Comparison of ENCODE assay signal across 8 mouse cellular contexts in the genomic region with DNA sequence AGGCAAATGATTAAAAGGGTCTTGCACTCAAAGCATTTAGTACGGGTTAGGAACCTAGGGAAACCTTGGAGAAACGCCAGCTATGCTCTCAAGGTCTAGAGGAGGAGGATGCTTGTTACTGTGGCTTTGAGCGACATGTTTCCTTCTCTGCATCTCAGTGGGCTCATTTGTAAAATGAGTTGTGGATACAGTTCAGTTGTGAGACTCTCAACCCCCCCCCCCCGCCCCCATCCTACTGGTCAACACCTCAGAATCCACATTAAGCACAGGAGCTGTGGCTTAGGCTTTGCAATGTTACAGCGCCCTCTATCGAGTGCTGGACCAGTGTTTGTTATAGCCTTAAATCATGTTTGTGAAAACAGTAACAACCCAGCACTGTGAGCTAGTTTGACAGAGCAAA. TPM values are rescaled to one million over a fixed set of nuclear protein-coding genes. Genes with fewer than 3 reads are reported as not detected.
DNase-seq lines count a peak whose midpoint lies in the region; ATAC-seq lines count a peak whose summit lies in the region.

No protein-coding gene starts in this region.

- ATAC-seq in inflammation-experienced regulatory T-cells, adult 6 months, result peak; percentile 58
- ATAC-seq in megakaryocyte progenitor cell, adult 5-6 weeks (replicated peaks; ENCODE audit: poor library complexity), result peak; percentile 91

- DNase-seq in heart, adult 18-20 months, result peak; percentile 66 to 83
- no peak for DNase-seq in heart, postnatal 25 days (ENCODE audit: low spot score)
- peak; percentile 79 for DNase-seq in cerebellum, adult 8-10 months
- peak; percentile 54 to 56 for DNase-seq in frontal cortex, postnatal 25 days (ENCODE audit: low spot score in 2 of 2)
- peak; percentile 56 to 77 for DNase-seq in left cerebral cortex, adult 18-20 months (ENCODE audit: low spot score in 2 of 2)
- DNase-seq in right cerebral cortex, postnatal 4 days, result peak; percentile 62

- intact Hi-C loops in heart, postnatal 25 days (cut with DNase I), result loop anchor here (1.0 kb wide), 1 partner anchor 150 kb away; no protein-coding TSS in a partner anchor

RNA-seq across cellular contexts. Expression of a gene that starts 44.5 kb away (rescaled TPM):
- total RNA-seq in heart, adult 18-20 months (2021), result 1 to 10 TPM; 6.5 to 8.8 TPM
- total RNA-seq in heart, postnatal 25 days (2021), result 1 to 10 TPM; 7.2 to 7.6 TPM
- 1 to 10 TPM; 4.2 to 5.4 (median 4.8) TPM for polyA plus RNA-seq in inflammation-experienced regulatory T-cells, adult 6 months (2017; shearing (Covaris generic))
- total RNA-seq in left cerebral cortex, adult 18-20 months (2021), result 100 to 1,000 TPM in 1 of 2 experiments, 10 to 100 TPM in 1; 99.3 to 104 TPM
- total RNA-seq in megakaryocyte progenitor cell, adult 5-6 weeks (2015), result 17.2 and 20.2 TPM in 2 replicates
- total RNA-seq in megakaryocyte progenitor cell, adult 5-6 weeks (2017), result 15.4 and 17.2 TPM in 2 replicates

RNA-seq across cellular contexts. Expression of a gene that starts 52.1 kb away (rescaled TPM):
- 10 to 100 TPM; 13.1 to 18.0 TPM for total RNA-seq in heart, adult 18-20 months (2021)
- total RNA-seq in heart, postnatal 25 days (2021), result 10 to 100 TPM in 1 of 2 experiments, 1 to 10 TPM in 1; 9.8 to 12.5 TPM
- polyA plus RNA-seq in inflammation-experienced regulatory T-cells, adult 6 months (2017; shearing (Covaris generic)), result 10 to 100 TPM; 26.4 to 31.6 (median 30.5) TPM
- total RNA-seq in left cerebral cortex, adult 18-20 months (2021), result 10 to 100 TPM; 12.0 to 12.6 TPM
- 79.3 and 81.3 TPM in 2 replicates for total RNA-seq in megakaryocyte progenitor cell, adult 5-6 weeks (2015)
- 50.9 and 61.7 TPM in 2 replicates for total RNA-seq in megakaryocyte progenitor cell, adult 5-6 weeks (2017)

Comparison
In these comparisons a context has a peak if more than half of its experiments do, and no peak if none do; other contexts are left out.
1. RNA of a gene that starts 44.5 kb away (total RNA-seq): 99.3 to 104 TPM in left cerebral cortex, adult 18-20 months; 15.4 to 20.2 TPM in megakaryocyte progenitor cell, adult 5-6 weeks, 6.5 to 8.8 TPM in heart, adult 18-20 months and 7.2 to 7.6 TPM in heart, postnatal 25 days; every median in the first group is over 4 times any median in the second.